In genomic region chr11:53429182-53429581, GRCm38 (mm10) we compare ENCODE assay signal across 9 mouse cellular contexts. TPM values are rescaled to one million over a fixed set of nuclear protein-coding genes. Genes with fewer than 3 reads are reported as not detected.
DNase-seq lines count a peak whose midpoint lies in the region; ATAC-seq and TF ChIP-seq lines count a peak whose summit lies in the region.
"Had no signal": no experiment of that assay in that cellular context is flagged by ENCODE, and none has a peak within 500 bp of the region (broad histone marks: within the 10 kb centered on the region; RNA-seq: fewer than 3 reads in every experiment).

No protein-coding gene starts in this region.

- TF ChIP-seq EP300 in stomach, postnatal 0 days (optimal IDR thresholded peaks at IDR 0.05) = no peak

- no peak for ATAC-seq in limb, embryonic 14.5 days (ENCODE audit: low FRiP score, low read depth)
- no peak for ATAC-seq in stomach, postnatal 0 days (ENCODE audit: low FRiP score, low TSS enrichment)

- intact Hi-C loops in gastrocnemius, postnatal 14 days (cut with DNase I; ENCODE audit: low total_unique reads) = no loop called here

- peaks cover 16% of the 10 kb centered on the region for H3K36me3 ChIP-seq in heart, embryonic 10.5 days
- no peaks in the 10 kb centered on the region for H3K36me3 ChIP-seq in testis, adult 2 months (ENCODE audit: control insufficient read depth, insufficient read depth, low read length)
- peaks cover 16% of the 10 kb centered on the region for H3K36me3 ChIP-seq in limb, embryonic 14.5 days (ENCODE audit: control insufficient read depth, insufficient read depth, low read length)
- H3K36me3 ChIP-seq in stomach, postnatal 0 days (ENCODE audit: control insufficient read depth, insufficient read depth, low read length) = no peaks in the 10 kb centered on the region

- DNase-seq in heart, embryonic 10.5 days (ENCODE audit: low spot score) = no peak
- no peak for DNase-seq in heart, adult 9 months (ENCODE audit: low spot score in 2 of 2)
- DNase-seq in testis, postnatal 14 days (ENCODE audit: low spot score) = no peak
- no peak for DNase-seq in limb, embryonic 14.5 days (ENCODE audit: low spot score)
- no peak for DNase-seq in stomach, postnatal 0 days (ENCODE audit: low spot score)
- DNase-seq in T-cell, adult 2 months (ENCODE audit: low spot score) = no peak
- DNase-seq in gastrocnemius, postnatal 14 days = no peak
- DNase-seq: thymus, postnatal 4 days had no signal

- TF ChIP-seq CTCF in testis, adult 2 months (IDR thresholded peaks at IDR 0.05; ENCODE audit: control insufficient read depth, insufficient read depth, insufficient replicate concordance, low read depth, low read length) = no peak
- TF ChIP-seq CTCF in stomach, postnatal 0 days (IDR thresholded peaks at IDR 0.05; ENCODE audit: low read depth) = no peak

- no peak overlapping the region for H3K27ac ChIP-seq in heart, embryonic 10.5 days
- H3K27ac ChIP-seq in testis, adult 2 months (ENCODE audit: control insufficient read depth, insufficient read depth, low read depth, low read length) = peak overlapping the region; percentile 52; the same call in 1 of the 2 replicates
- no peak overlapping the region for H3K27ac ChIP-seq in limb, embryonic 14.5 days (replicated peaks; ENCODE audit: low read depth, low read length)
- no peak overlapping the region for H3K27ac ChIP-seq in stomach, postnatal 0 days (replicated peaks)

- H3K4me1 ChIP-seq in heart, embryonic 10.5 days = peaks cover 32% of the 10 kb centered on the region
- peaks cover 7% of the 10 kb centered on the region for H3K4me1 ChIP-seq in testis, adult 2 months (ENCODE audit: control insufficient read depth, insufficient read depth, low read length)
- H3K4me1 ChIP-seq in limb, embryonic 14.5 days (ENCODE audit: control insufficient read depth, insufficient read depth, low read length) = peaks cover 9% of the 10 kb centered on the region
- no peaks in the 10 kb centered on the region; the same call in 1 of the 2 replicates for H3K4me1 ChIP-seq in stomach, postnatal 0 days (replicated peaks; ENCODE audit: control insufficient read depth, insufficient read depth)

- H3K4me2 ChIP-seq in limb, embryonic 14.5 days (replicated peaks; ENCODE audit: low read depth, low read length, severe bottlenecking) = peak overlapping the region; percentile 76; the same call in 1 of the 2 replicates
- peak overlapping the region; percentile 88; the same call in 1 of the 2 replicates for H3K4me2 ChIP-seq in stomach, postnatal 0 days (replicated peaks; ENCODE audit: low read depth)

- no peaks in the 10 kb centered on the region for H3K27me3 ChIP-seq in heart, embryonic 10.5 days (ENCODE audit: insufficient read depth, poor library complexity, severe bottlenecking)
- no peaks in the 10 kb centered on the region for H3K27me3 ChIP-seq in testis, adult 2 months (ENCODE audit: control insufficient read depth, insufficient read depth, low read length)
- H3K27me3 ChIP-seq in limb, embryonic 14.5 days (ENCODE audit: control insufficient read depth, insufficient read depth, low read length) = no peaks in the 10 kb centered on the region
- H3K27me3 ChIP-seq in stomach, postnatal 0 days (ENCODE audit: control insufficient read depth, insufficient read depth, low read length) = no peaks in the 10 kb centered on the region

- no peak overlapping the region for H3K9ac ChIP-seq in limb, embryonic 14.5 days (ENCODE audit: low read depth, low read length, severe bottlenecking)
- H3K9ac ChIP-seq in stomach, postnatal 0 days (ENCODE audit: low read length) = no peak overlapping the region

- no peaks in the 10 kb centered on the region for H3K9me3 ChIP-seq in heart, embryonic 10.5 days
- no peaks in the 10 kb centered on the region for H3K9me3 ChIP-seq in limb, embryonic 14.5 days (ENCODE audit: control insufficient read depth, low read length)
- no peaks in the 10 kb centered on the region for H3K9me3 ChIP-seq in stomach, postnatal 0 days (ENCODE audit: control insufficient read depth, low read length)

- peak overlapping the region; percentile 88; the same call in 1 of the 2 replicates for H3K4me3 ChIP-seq in heart, embryonic 10.5 days
- H3K4me3 ChIP-seq in testis, adult 2 months (ENCODE audit: control insufficient read depth, low read depth, low read length) = peak overlapping the region; percentile 68
- no peak overlapping the region; the same call in 1 of the 2 replicates for H3K4me3 ChIP-seq in limb, embryonic 14.5 days (replicated peaks; ENCODE audit: low read length)
- no peak overlapping the region for H3K4me3 ChIP-seq in stomach, postnatal 0 days (ENCODE audit: low read depth, low read length)

- TF ChIP-seq POLR2A in testis, adult 2 months (IDR thresholded peaks at IDR 0.05; ENCODE audit: control insufficient read depth, low read depth, low read length) = no peak
- TF ChIP-seq POLR2A in limb, embryonic 14.5 days (IDR thresholded peaks at IDR 0.05; ENCODE audit: borderline replicate concordance, extremely low read depth, insufficient read depth, insufficient read length) = no peak

RNA-seq across cellular contexts. Expression of gene Uqcrq, which starts 1.4 kb away (rescaled TPM):
- 854 and 1,100 TPM in 2 replicates for polyA plus RNA-seq in heart, embryonic 10.5 days (2016; fragmentation: Nextera tagmentation; extraction: Ambion mirVana)
- polyA plus RNA-seq in testis, adult 2 months (2012; rRNA removed) = 955 and 969 TPM in 2 replicates
- polyA plus RNA-seq in limb, embryonic 14.5 days (2012; rRNA removed) = 190 and 230 TPM in 2 replicates
- 490 and 554 TPM in 2 replicates for polyA plus RNA-seq in limb, embryonic 14.5 days (2014; fragmentation: Nextera tagmentation; extraction: Ambion mirVana)
- polyA plus RNA-seq in stomach, postnatal 0 days (2015; fragmentation: Nextera tagmentation; extraction: Ambion mirVana) = 903 and 973 TPM in 2 replicates
- total RNA-seq in gastrocnemius, postnatal 14 days (2021) = 1,000 to 10,000 TPM; 1,068 to 1,224 TPM

RNA-seq across cellular contexts. Expression of gene Gdf9, which starts 1.6 kb away (rescaled TPM):
- polyA plus RNA-seq in heart, embryonic 10.5 days (2016; fragmentation: Nextera tagmentation; extraction: Ambion mirVana) = 0.74 and 1.5 TPM in 2 replicates
- polyA plus RNA-seq in testis, adult 2 months (2012; rRNA removed) = 8.4 and 10.1 TPM in 2 replicates
- 2.6 and 2.9 TPM in 2 replicates for polyA plus RNA-seq in limb, embryonic 14.5 days (2012; rRNA removed)
- polyA plus RNA-seq in limb, embryonic 14.5 days (2014; fragmentation: Nextera tagmentation; extraction: Ambion mirVana) = 1.8 and 2.0 TPM in 2 replicates
- polyA plus RNA-seq in stomach, postnatal 0 days (2015; fragmentation: Nextera tagmentation; extraction: Ambion mirVana) = 0.78 and 0.88 TPM in 2 replicates
- total RNA-seq in gastrocnemius, postnatal 14 days (2021) = under 1 TPM; 0.33 to 0.68 TPM

RNA-seq across cellular contexts. Expression of gene Leap2, which starts 6.2 kb away (rescaled TPM):
- polyA plus RNA-seq in heart, embryonic 10.5 days (2016; fragmentation: Nextera tagmentation; extraction: Ambion mirVana) = 0.45 TPM in 1 of 2 replicates, not detected in the other
- not detected in 2 replicates for polyA plus RNA-seq in testis, adult 2 months (2012; rRNA removed)
- polyA plus RNA-seq in limb, embryonic 14.5 days (2012; rRNA removed) = not detected in 2 replicates
- polyA plus RNA-seq in limb, embryonic 14.5 days (2014; fragmentation: Nextera tagmentation; extraction: Ambion mirVana) = not detected in 2 replicates
- 0.19 and 0.75 TPM in 2 replicates for polyA plus RNA-seq in stomach, postnatal 0 days (2015; fragmentation: Nextera tagmentation; extraction: Ambion mirVana)
- not detected for total RNA-seq in gastrocnemius, postnatal 14 days (2021)

RNA-seq across cellular contexts. Expression of gene Gm10447, which starts 27.7 kb away (rescaled TPM):
- 0.10 and 0.16 TPM in 2 replicates for polyA plus RNA-seq in heart, embryonic 10.5 days (2016; fragmentation: Nextera tagmentation; extraction: Ambion mirVana)
- polyA plus RNA-seq in testis, adult 2 months (2012; rRNA removed) = 0.05 and 0.11 TPM in 2 replicates
- 0.41 and 0.83 TPM in 2 replicates for polyA plus RNA-seq in limb, embryonic 14.5 days (2012; rRNA removed)
- 0.08 TPM in 1 of 2 replicates, not detected in the other for polyA plus RNA-seq in limb, embryonic 14.5 days (2014; fragmentation: Nextera tagmentation; extraction: Ambion mirVana)
- polyA plus RNA-seq in stomach, postnatal 0 days (2015; fragmentation: Nextera tagmentation; extraction: Ambion mirVana) = 0.08 and 0.13 TPM in 2 replicates
- not detected for total RNA-seq in gastrocnemius, postnatal 14 days (2021)

RNA-seq across cellular contexts. Expression of gene Shroom1, which starts 27.8 kb away (rescaled TPM):
- 2.3 and 2.5 TPM in 2 replicates for polyA plus RNA-seq in heart, embryonic 10.5 days (2016; fragmentation: Nextera tagmentation; extraction: Ambion mirVana)
- polyA plus RNA-seq in testis, adult 2 months (2012; rRNA removed) = 0.41 and 1.1 TPM in 2 replicates
- polyA plus RNA-seq in limb, embryonic 14.5 days (2012; rRNA removed) = 7.1 and 9.1 TPM in 2 replicates
- polyA plus RNA-seq in limb, embryonic 14.5 days (2014; fragmentation: Nextera tagmentation; extraction: Ambion mirVana) = 3.9 and 6.2 TPM in 2 replicates
- polyA plus RNA-seq in stomach, postnatal 0 days (2015; fragmentation: Nextera tagmentation; extraction: Ambion mirVana) = 1.3 and 1.7 TPM in 2 replicates
- total RNA-seq in gastrocnemius, postnatal 14 days (2021) = under 1 TPM; 0.31 to 0.38 TPM

Comparison
In these comparisons a context has a peak if more than half of its experiments do, and no peak if none do; other contexts are left out.
1. H3K4me3 ChIP-seq: peak in heart, embryonic 10.5 days (single experiment) and testis, adult 2 months (single experiment); none in limb, embryonic 14.5 days (single experiment) and stomach, postnatal 0 days (single experiment).